Mouse (Mus musculus) lung, postnatal 25 days (tissue): ENCODE measurements around the gene Zfp113.
"Not testable (repeated sequence)": the region's sequence is repeated elsewhere in the genome, so short reads cannot be mapped to it uniquely, and the experiment has no call there.

Experiments
- DNase-seq: peaks from one replicate; pipeline ENCODE4 v3.0.0; 2022; ENCODE audit warnings: low spot score

The Zfp113 gene

GRCm38 (mm10) chr5:138137935-138138549 is 17.5 kb downstream of the Zfp113 start:
- peak; percentile 35 for DNase-seq

DNA sequence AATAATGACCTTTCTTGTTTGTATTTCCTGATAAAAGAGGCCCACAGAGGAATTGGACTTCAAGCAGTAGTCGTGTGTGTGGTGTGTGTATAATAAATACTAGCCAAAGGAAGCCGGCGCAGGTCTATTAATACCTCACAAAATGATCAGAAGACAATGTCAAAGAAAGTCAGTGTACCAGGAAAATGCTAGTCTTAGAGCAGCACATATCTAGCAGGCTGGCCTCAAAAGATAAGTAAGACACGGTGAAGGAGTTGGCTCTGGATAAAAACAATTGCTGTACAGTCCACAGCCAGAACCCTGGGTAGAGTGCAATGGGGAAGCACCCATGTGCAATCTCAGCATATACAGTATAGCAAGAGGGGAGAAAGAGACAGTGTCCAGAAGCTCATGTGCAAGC is 18.3 kb downstream of the Zfp113 start:
- no peak for DNase-seq

DNA sequence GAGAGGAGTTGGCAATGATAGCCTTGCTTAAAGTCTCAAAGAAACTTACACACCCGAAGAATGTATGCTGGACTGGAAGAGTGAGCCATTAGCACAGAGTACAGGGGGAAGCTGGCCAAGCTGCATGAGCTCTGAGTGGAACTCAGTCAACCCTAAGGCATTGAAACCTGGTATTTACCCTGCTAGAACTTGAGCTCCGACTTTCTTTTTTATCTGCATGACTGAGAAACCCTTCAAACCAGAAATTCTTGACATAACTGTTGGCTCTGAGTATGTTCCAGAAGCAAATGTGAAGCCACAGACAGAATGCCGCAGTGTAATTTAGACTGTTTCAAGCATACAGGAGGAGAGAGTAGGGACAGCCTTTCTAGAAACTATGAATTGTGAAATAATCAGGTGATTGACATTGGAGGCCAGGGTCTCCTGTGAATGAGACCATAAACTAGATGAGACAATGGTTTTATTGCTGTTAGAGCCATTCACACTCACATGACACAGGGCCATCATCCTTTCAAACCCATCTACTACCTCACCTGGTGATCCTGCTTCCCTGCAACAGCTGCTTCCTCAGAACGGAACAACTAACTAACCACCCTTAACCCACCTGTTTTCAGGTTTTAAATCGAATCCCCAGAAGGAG is 23.0 kb downstream of the Zfp113 start:
- peak; percentile 43 for DNase-seq

DNA sequence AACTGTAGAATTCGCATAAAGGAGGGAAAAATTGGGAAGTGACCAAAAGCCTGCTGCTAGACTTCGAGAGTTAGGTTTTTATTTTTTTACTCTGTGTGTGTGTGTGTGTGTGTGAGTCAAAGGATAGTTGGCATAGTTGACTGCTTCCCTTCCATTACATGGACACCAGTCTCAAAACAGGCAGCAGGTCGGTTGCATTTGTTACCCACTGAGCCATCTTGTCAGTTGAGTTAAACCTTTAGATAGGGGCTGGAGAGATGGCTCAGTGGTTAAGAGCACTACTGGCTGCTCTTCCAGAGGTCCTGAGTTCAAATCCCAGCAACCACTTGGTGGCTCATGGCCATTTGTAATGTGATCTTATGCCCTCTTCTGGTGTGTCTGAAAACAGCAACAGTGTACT is 37.5 kb downstream of the Zfp113 start:
- no peak for DNase-seq

DNA sequence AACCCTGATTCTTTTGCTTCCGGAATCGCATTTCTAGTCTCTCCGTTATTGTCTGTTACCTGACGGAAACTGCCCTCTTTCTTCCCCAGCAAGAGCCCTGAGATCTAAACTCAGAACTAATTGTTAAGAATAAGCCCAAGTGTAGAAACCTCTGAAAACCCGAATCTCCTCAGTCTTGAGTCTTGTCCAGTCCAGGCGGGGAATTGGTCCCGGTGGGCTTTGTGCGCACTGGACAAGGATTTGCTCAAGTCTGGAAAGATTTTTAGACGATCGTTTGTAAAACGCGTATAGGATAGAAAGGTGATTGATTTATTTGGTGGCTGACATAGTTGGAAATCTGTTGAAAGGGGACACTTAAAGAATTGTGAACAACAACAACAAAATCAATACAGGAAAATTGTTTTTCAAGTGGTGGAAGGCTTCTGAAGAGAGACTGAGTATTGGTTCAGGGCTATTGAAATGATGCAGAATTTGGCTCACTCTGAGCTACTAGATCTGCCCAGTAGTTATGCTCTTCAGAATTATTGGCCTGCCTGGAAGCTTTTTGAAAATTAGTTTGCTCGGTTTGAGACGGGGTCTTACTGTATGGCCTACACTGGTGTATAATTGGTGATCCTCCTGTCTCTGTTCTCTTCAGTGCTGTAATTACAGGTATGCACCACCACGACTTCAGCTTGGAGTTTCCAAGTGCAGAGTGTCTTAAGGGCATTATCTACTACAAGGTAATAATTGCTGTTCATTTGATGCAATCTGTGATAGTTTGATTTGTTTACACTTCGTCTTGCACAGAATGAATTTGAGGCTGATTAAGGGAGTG is 38.1 kb downstream of the Zfp113 start:
- no peak for DNase-seq

DNA sequence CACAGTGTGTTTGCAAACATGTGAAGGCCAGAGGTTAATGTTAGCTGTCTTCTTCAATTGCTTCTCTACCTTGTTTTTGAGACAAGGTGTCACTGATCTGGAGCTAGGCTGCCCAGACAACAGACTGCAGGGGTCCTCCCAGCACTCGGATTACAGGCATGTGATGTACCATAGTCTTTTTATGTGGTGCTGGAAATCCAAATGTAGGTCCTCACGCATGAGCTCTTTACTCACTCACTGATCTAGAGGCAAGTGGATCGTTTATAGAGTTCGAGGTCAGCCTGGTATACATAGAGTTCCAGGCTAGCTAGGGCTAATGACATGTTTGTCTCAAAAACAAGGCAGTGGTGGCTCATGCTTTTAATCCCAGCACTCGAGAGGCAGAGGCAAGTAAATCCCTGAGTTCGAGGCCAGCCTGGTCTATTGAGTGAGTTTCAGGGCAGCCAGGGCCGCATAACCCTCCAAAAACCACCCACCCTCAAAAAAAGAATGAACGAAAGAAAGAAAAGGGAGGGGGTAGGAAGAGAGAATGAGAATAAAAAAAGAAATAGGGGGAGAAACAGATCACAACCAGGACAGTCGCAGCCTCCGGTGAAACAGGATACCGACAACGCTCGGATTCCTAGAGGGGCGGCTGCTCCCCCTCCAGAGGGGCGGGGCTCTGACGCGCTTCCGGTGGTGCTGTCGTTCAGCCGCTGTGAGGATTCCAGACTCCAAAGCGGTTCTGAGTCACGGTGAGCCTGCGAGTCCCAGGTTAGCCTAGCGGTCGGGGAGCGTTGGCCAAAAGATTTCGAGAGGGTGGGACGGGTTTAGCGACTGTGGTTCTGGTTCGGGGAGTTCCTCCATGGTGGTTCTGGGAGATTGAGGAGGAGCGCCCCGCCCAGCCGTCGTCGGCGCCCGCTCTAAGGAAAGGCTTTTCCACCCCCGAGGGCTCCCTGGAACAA is 39.0 kb downstream of the Zfp113 start, which contains the start of gene Zscan21:
Zscan21 (plus strand) TSS at position 649 of the 944 bp plus-strand sequence.
- peak; percentile 91 for DNase-seq

DNA sequence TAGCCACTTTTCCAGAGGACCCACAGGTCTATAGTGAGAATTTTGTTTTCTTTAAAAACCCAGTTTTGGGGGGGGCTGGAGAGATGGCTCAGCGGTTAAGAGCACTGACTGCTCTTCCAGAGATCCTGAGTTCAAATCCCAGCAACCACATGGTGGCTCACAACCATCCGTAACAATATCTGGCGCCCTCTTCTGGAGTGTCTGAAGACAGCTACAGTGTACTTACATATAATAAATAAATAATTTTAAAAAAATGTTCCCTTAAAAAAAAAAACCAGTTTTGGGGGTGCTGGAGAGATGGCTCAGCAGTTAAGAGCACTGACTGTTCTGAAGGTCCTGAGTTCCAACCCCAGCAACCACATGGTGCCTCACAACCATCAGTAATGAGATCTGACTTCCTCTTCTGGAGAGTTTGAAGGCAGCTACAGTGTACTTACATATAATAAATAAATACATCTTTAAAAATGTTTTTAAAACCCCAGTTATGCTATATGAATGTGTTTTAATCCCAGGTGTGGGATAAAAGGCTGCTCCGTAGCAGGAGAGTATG is 45.6 kb downstream of the Zfp113 start:
- DNase-seq, result not testable (repeated sequence)

GRCm38 (mm10) chr5:138107130-138107529 is 48.4 kb downstream of the Zfp113 start:
- DNase-seq, result no peak

DNA sequence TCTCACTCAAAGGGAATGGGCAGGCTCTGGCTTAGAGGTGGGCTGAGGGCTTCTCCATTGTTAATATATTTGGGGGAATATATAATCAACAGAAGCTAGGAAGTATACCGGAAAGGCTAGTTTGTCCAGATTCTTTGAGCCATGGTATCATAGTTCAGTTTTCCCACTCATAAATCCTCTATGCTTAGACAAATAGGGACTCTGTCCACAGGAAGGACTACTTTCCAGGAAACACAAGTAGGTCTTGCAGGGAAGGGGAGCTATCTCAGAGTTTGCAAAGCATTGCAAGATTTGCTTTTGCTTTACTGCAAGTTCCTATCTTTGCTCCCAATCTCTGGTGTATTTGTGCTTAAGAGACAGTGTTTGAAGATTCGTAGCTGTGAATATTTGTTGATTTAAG is 50.6 kb downstream of the Zfp113 start:
- DNase-seq, result no peak

- no peak for DNase-seq
Measured at GRCm38 (mm10) chr5:138094474-138094873, 61.1 kb downstream of the Zfp113 start.

GRCm38 (mm10) chr5:138092771-138093170 is 62.8 kb downstream of the Zfp113 start:
- no peak for DNase-seq

DNA sequence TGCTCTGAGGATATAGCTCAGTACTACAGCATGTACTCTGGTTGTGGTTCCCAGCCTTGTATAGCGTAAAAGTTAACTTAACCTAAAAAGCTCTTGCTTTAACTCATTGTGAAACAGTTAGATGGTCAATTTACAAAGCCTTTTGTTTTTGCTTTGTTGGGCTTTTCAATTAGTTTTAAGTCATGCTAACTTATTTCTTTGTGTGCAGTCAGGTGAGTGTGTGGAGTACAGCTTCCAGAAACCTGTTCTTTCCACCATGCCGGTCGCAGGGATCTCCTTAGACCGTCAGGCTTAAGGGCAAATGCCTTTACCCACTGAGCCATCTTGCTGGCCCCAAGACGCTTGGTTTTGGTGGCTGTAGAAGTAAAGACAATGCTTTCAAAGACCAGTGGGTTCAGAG is 64.8 kb downstream of the Zfp113 start:
- DNase-seq, result no peak

- no peak for DNase-seq
Measured at GRCm38 (mm10) chr5:138090271-138090670, 65.3 kb downstream of the Zfp113 start.
